Mouse (Mus musculus): Measurements from ENCODE around the gene Slfn14.
"Not testable (repeated sequence)": the region's sequence is repeated elsewhere in the genome, so short reads cannot be mapped to it uniquely, and the experiment has no call there.

DNA sequence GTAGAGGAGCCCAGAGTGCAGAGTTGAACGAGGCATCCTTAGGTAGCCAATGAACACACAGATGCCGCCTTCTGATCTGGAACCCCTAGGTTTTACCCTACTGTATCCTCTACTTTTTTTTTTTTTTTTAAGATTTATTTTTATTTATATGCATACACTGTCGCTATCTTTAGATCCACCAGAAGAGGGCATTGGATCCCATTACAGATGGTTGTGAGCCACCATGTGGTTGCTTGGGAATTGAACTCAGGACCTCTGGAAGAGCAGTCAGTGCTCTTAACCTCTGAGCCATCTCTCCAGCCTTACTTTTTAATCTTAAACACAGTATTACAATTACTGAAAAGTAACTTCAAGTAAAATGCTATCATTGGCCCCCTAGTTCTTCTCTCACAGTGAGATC, 40.2 kb upstream of the Slfn14 start:
- TF ChIP-seq FLI1 (IDR thresholded peaks at IDR 0.05; ENCODE audit: low read length); GATA1 (IDR thresholded peaks at IDR 0.05; ENCODE audit: borderline replicate concordance, low read length): not testable (repeated sequence)

All from megakaryocyte, embryonic 14.5 days (primary cell).